Mouse (Mus musculus) ES-E14 (cell line): ENCODE results near the gene Gm20661. TPM values are rescaled to one million over a fixed set of nuclear protein-coding genes. Genes with fewer than 3 reads are reported as not detected.

Source experiments
- DNase-seq: peaks from one replicate; pipeline ENCODE4 v3.0.0-alpha.2; 2013; ENCODE audit warnings: low read depth, low spot score
- H3K27ac ChIP-seq: 2 replicates; pipeline ENCODE4 v1.5.1; 2012; ENCODE audit warnings: low read depth, mild to moderate bottlenecking, low read length, moderate library complexity, mixed read lengths; ENCODE audit not compliant: poor library complexity, insufficient read depth, severe bottlenecking
- H3K36me3 ChIP-seq: 2 replicates; pipeline ENCODE4 v1.6.1; 2012; ENCODE audit warnings: mild to moderate bottlenecking, low read length, moderate library complexity, mixed read lengths; ENCODE audit not compliant: control insufficient read depth, poor library complexity, insufficient read depth, severe bottlenecking
- H3K4me1 ChIP-seq, 2 experiments: fragments of 150-350 bp in 1 of 2; sonication (generic) in 1 of 2; 2 replicates each; pipeline ENCODE4 v1.6.1; 2012; ENCODE audit warnings: low read length in 2 of 2, mild to moderate bottlenecking in 1 of 2, mixed read lengths in 1 of 2; ENCODE audit not compliant: control insufficient read depth in 2 of 2, insufficient read depth in 2 of 2, poor library complexity in 1 of 2
- H3K4me3 ChIP-seq, 2 experiments: fragments of 150-350 bp in 1 of 2; sonication (generic) in 1 of 2; 2 replicates each; pipeline ENCODE4 v1.5.1; 2012; ENCODE audit warnings: low read length in 2 of 2, low read depth in 1 of 2, mild to moderate bottlenecking in 1 of 2, mixed read lengths in 1 of 2; ENCODE audit not compliant: insufficient read depth in 1 of 2, poor library complexity in 1 of 2, severe bottlenecking in 1 of 2
- H3K9ac ChIP-seq: 2 replicates; pipeline ENCODE4 v1.6.1; 2012; ENCODE audit warnings: low read depth, mild to moderate bottlenecking, low read length, mixed read lengths; ENCODE audit not compliant: poor library complexity, insufficient read depth, severe bottlenecking
- H3K9me3 ChIP-seq: fragments of 150-350 bp; sonication (generic); 2 replicates; pipeline ENCODE4 v1.6.1; 2012; ENCODE audit warnings: low read depth, mild to moderate bottlenecking, low read length; ENCODE audit not compliant: control insufficient read depth, insufficient read depth
- CHD2 ChIP-seq: IDR thresholded peaks from 2 replicates; pipeline ENCODE4 v1.6.1; 2014; ENCODE audit warnings: mild to moderate bottlenecking, low read depth, low read length, inconsistent platforms
- HCFC1 ChIP-seq: IDR thresholded peaks from 2 replicates; pipeline ENCODE4 v1.6.1; 2012; ENCODE audit warnings: low read length, inconsistent platforms, borderline replicate concordance; ENCODE audit not compliant: insufficient read depth
- MAFK ChIP-seq: IDR thresholded peaks from 2 replicates; pipeline ENCODE4 v1.6.1; 2014; ENCODE audit warnings: mild to moderate bottlenecking, low read depth, low read length, inconsistent platforms; ENCODE audit not compliant: insufficient read depth
- ZC3H11A ChIP-seq: IDR thresholded peaks from 2 replicates; pipeline ENCODE4 v1.6.1; 2012; ENCODE audit warnings: low read depth, mild to moderate bottlenecking, inconsistent platforms, low read length, borderline replicate concordance
- ZNF384 ChIP-seq: IDR thresholded peaks from 2 replicates; pipeline ENCODE4 v1.6.1; 2012; ENCODE audit warnings: low read depth, low read length, inconsistent platforms
- in situ Hi-C, 2 experiments: fragments of 600-800 bp; cut with MboI; formaldehyde crosslinking; loops; one replicate each; pipeline ENCODE4 v1.15.1; 2025; ENCODE audit warnings: low sequenced_read_pairs in 2 of 2, inconsistent platforms in 1 of 2; ENCODE audit not compliant: unreplicated experiment in 2 of 2
- total RNA-seq: library from RNA; depleted of rRNA; stranded (reverse); fragments of 300-350 nt; gene quantifications from 2 replicates; pipeline ENCODE4 v1.2.3, GENCODE M21; 2012

The Gm20661 gene
- total RNA-seq, 1 experiment, result 0.18 TPM

DNA sequence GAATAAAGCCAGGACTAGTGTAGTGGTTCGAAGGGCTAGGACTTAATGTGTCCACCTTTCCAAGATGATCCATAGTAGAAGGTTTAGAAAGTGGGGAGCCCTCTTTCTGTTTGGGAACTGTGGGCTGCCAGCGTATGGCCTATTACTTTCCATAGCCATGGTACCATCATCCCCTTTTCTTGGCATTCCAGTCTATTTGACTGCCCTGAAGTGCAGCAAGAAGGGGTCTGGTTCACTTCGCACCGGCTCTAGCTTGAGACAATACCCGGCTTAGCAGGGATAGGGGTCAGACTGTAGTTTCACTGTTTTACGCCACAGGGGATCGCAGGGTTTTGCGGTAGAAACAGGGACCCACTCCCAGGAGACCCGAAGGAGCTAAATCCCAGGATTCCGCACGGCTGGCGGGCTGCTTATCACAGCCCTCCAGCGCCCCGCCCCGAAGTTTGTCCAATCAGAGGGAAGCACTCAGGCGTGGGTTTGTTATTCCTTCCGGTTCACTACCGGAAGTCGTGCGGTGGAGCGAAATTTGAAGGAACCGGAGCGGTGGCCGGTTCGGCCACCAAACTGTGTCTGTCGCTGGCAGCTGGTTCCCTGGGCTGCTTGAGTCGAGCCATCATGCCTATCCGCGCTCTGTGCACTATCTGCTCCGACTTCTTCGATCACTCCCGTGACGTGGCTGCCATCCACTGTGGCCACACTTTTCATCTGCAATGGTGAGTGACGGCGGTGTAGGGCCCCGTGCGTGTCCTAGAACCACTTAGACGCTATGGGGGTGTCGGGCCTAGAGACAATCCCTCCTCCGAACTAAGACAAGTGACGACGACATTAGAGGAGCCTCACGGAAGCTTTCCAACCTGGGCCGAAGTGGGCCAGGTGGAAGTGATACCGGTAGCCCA is 32.1 kb upstream of the Gm20661 start:
- peak; percentile 92 for DNase-seq
- in situ Hi-C loops, result no loop called here
- Histone ChIP-seq H3K9ac (peak overlapping the region; percentile 79), H3K36me3 (peaks cover 19% of the 10 kb centered on the region), H3K9me3 (no peaks in the 10 kb centered on the region), H3K4me1 (peaks cover 0 to 4% of the 10 kb centered on the region in 2 experiments; a peak in 1 of 4 replicates), H3K27ac (peak overlapping the region; percentile 28; the same call in 1 of the 2 replicates), H3K4me3 (peak overlapping the region; percentile 80 to 97)
- TF ChIP-seq HCFC1, result peak; percentile 48; the same call in 1 of the 2 replicates
- TF ChIP-seq ZNF384, result no peak
- TF ChIP-seq CHD2, result peak; percentile 36; the same call in 1 of the 2 replicates
- TF ChIP-seq ZC3H11A, result no peak

DNA sequence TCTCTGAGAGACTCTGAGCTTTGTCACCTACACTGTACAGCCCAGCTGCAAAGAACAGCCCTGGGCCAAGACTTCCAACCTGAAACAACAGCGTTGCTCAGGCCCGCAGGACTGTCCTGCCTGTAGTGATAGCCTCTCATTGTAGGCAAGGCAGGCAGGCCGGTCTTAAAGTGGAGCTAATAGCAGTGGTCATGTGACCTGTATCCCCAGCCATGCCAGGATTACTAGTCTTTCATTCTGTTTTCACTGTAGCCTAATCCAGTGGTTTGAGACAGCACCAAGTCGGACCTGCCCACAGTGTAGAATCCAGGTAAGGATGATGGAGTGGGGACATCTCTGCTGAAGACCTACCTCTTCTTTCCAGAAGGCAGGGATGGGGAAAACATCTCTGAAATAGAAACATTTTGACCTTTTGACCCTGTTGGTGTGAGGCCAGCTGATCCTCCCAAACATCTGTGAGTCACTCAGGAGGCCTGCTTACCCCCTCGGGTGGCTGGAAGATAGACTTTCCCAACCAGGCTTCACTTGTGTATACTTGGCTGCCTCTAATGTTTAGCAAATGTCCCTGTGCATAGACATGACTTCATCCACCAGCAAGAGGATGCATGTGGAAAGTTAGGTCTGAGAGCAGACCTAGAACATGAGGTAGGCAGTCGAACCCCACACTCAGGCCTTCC is 27.1 kb upstream of the Gm20661 start:
- H3K27ac ChIP-seq, result no peak overlapping the region
- in situ Hi-C loops, result no loop called here
- H3K4me1 ChIP-seq, result peaks cover 3 to 5% of the 10 kb centered on the region in 2 experiments; a peak in 2 of 4 replicates
- H3K9ac ChIP-seq, result no peak overlapping the region
- no peak overlapping the region for H3K4me3 ChIP-seq
- TF ChIP-seq CHD2 (no peak), MAFK (no peak), ZNF384 (no peak), HCFC1 (no peak), ZC3H11A (no peak)
- H3K9me3 ChIP-seq, result no peaks in the 10 kb centered on the region
- no peak for DNase-seq
- peaks cover 31% of the 10 kb centered on the region for H3K36me3 ChIP-seq

DNA sequence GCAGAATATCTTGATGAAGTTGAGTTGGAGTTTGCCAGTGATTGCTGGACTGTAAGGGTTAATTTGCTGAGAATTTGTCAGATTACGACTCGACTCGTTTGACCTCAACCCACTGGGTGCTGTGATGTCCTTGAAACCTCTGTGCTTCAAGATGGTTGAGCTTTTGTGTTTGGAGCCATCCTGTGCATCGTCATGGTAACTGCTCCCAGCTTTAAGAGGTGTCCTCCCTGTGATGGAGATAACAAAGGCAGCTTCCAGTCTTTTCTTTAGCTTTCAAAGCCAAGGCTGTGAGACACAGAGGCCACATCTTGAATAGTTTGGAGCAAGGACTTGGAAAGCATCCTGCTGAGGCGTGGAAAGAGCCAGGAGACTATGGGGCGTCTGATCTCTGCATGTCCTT is 25.7 kb upstream of the Gm20661 start:
- no peak overlapping the region for H3K9ac ChIP-seq
- H3K4me1 ChIP-seq, result peaks cover 4 to 14% of the 10 kb centered on the region in 2 experiments; a peak in 2 of 4 replicates
- H3K27ac ChIP-seq, result no peak overlapping the region
- DNase-seq, result peak; percentile 46
- H3K9me3 ChIP-seq, result no peaks in the 10 kb centered on the region
- peaks cover 39% of the 10 kb centered on the region for H3K36me3 ChIP-seq
- in situ Hi-C loops, result no loop called here
- TF ChIP-seq CHD2, result no peak
- TF ChIP-seq MAFK, result no peak
- TF ChIP-seq ZC3H11A, result no peak
- no peak for TF ChIP-seq ZNF384
- H3K4me3 ChIP-seq, result no peak overlapping the region

DNA sequence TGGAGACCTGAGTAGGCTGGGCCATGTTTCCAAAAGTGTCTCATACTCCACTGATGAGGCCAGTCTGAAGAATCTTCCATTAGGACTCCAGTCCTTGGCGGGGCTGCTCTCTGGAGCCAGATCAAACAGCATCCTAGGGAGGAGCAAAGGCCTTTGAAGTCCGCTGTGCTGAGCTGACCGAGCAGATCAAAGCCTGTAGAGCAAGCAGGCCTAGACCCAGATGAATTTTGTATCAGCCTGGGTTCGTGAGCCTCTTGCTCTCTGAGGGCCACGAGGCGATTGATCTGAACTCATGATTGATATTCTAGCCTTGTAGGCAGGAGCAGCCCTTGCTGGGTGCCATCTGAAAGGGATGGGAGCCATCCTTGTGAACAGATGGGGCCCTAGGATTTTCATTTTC is 23.0 kb upstream of the Gm20661 start:
- no peak for TF ChIP-seq MAFK
- no peak for TF ChIP-seq CHD2
- no peak for TF ChIP-seq ZNF384
- TF ChIP-seq ZC3H11A, result no peak
- TF ChIP-seq HCFC1, result no peak
- DNase-seq, result no peak
- Histone ChIP-seq H3K36me3 (peaks cover 59% of the 10 kb centered on the region), H3K9me3 (no peaks in the 10 kb centered on the region), H3K4me3 (no peak overlapping the region), H3K27ac (no peak overlapping the region), H3K9ac (no peak overlapping the region), H3K4me1 (peaks cover 6 to 14% of the 10 kb centered on the region in 2 experiments; a peak in 3 of 4 replicates)
- in situ Hi-C loops, result no loop called here
